Comparison of ENCODE assay signal across 28 mouse cellular contexts in the genomic region with DNA sequence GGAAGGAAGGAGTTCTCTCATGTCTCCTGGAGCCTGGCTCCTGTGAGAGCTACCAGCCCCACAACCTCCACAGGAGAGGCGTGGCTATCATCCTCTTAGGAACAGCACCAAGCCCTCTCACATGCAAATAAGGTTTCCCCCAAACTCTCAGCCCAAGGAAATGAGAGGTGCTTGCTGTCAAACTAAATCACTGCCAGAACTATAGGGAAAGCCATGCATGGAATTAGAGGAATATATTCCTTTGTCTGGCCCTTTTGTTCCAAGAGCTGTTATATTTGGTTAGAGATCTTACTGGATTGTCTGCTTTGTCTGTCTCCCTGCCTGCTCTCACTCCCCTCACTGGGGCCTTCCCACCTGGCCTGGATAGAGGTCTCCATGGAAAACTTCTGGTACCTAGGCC.
DNase-seq lines count a peak whose midpoint lies in the region.
"Had no signal": no experiment of that assay in that cellular context is flagged by ENCODE, and none has a peak within 500 bp of the region (broad histone marks: within the 10 kb centered on the region; RNA-seq: fewer than 3 reads in every experiment).

No protein-coding gene starts in this region.

- no peaks in the 10 kb centered on the region for H3K4me1 ChIP-seq in embryonic facial prominence, embryonic 10.5 days
- H3K4me1 ChIP-seq: forebrain, embryonic 10.5 days; forebrain, embryonic 13.5 days; heart, embryonic 12.5 days; heart, embryonic 15.5 days; hindbrain, embryonic 10.5 days; hindbrain, embryonic 13.5 days; intestine, embryonic 15.5 days had no signal

- no peak overlapping the region for H3K27ac ChIP-seq in embryonic facial prominence, embryonic 10.5 days (replicated peaks)
- H3K27ac ChIP-seq: forebrain, embryonic 10.5 days; forebrain, embryonic 13.5 days; gastrocnemius, adult 2 months; heart, embryonic 15.5 days; hindbrain, embryonic 10.5 days; hindbrain, embryonic 13.5 days; intestine, embryonic 15.5 days had no signal

- H3K9me3 ChIP-seq in embryonic facial prominence, embryonic 10.5 days: no peaks in the 10 kb centered on the region
- H3K9me3 ChIP-seq: forebrain, embryonic 10.5 days; forebrain, embryonic 13.5 days; heart, embryonic 12.5 days; heart, embryonic 15.5 days; hindbrain, embryonic 10.5 days; hindbrain, embryonic 13.5 days; intestine, embryonic 15.5 days had no signal

- H3K27me3 ChIP-seq in embryonic facial prominence, embryonic 10.5 days (replicated peaks; ENCODE audit: low read depth, poor library complexity, severe bottlenecking): no peaks in the 10 kb centered on the region
- H3K27me3 ChIP-seq: CH12.LX; forebrain, embryonic 13.5 days; heart, embryonic 12.5 days; heart, embryonic 15.5 days; hindbrain, embryonic 13.5 days; intestine, embryonic 15.5 days had no signal

- WGBS in embryonic facial prominence, embryonic 10.5 days: 30% methylated on average over 1 of the region's 1 CpGs

- H3K36me3 ChIP-seq in embryonic facial prominence, embryonic 10.5 days (replicated peaks): no peaks in the 10 kb centered on the region
- H3K36me3 ChIP-seq: forebrain, embryonic 10.5 days; heart, embryonic 12.5 days; heart, embryonic 15.5 days; hindbrain, embryonic 10.5 days; hindbrain, embryonic 13.5 days; intestine, embryonic 15.5 days had no signal

- DNase-seq in embryo, embryonic 10.5 days (ENCODE audit: low spot score): peak; percentile 1
- DNase-seq in embryo, embryonic 9.5 days (ENCODE audit: extremely low spot score): no peak
- peak; percentile 75 for DNase-seq in retina, embryonic 14.5 days (ENCODE audit: low spot score)
- no peak for DNase-seq in retina, postnatal 1 day
- DNase-seq in WW6 (ENCODE audit: low read depth, low spot score): peak; percentile 3
- peak; percentile 65 for DNase-seq in mesoderm, embryonic 11.5 days (ENCODE audit: low read depth, low spot score)
- DNase-seq in embryonic facial prominence, embryonic 10.5 days (ENCODE audit: low spot score): no peak
- no peak for DNase-seq in frontal cortex, postnatal 14 days (ENCODE audit: low spot score in 2 of 2)
- DNase-seq: adrenal gland, postnatal 10 days; adrenal gland, postnatal 36 days; B cell, adult 2 months; cerebellum, adult 18-20 months; cerebellum, adult 9-10 months; cerebellum, postnatal 14 days; gastrocnemius, adult 2 months; gastrocnemius, postnatal 14 days; heart, adult 11 months; heart, postnatal 10 days; heart, postnatal 36 days; kidney, adult 11 months had no signal

- H3K4me3 ChIP-seq in embryonic facial prominence, embryonic 10.5 days: no peak overlapping the region
- H3K4me3 ChIP-seq: forebrain, embryonic 10.5 days; forebrain, embryonic 13.5 days; gastrocnemius, adult 2 months; heart, embryonic 12.5 days; heart, embryonic 15.5 days; hindbrain, embryonic 10.5 days; hindbrain, embryonic 13.5 days; intestine, embryonic 15.5 days had no signal

Comparison
In these comparisons a context has a peak if more than half of its experiments do, and no peak if none do; other contexts are left out.
1. DNase-seq: peak in embryo, embryonic 10.5 days (single experiment), retina, embryonic 14.5 days (single experiment), WW6 (single experiment) and mesoderm, embryonic 11.5 days (single experiment); none in embryo, embryonic 9.5 days (single experiment), retina, postnatal 1 day (single experiment), embryonic facial prominence, embryonic 10.5 days (single experiment) and frontal cortex, postnatal 14 days (0 of 2).